Mouse (Mus musculus): ENCODE data around the gene Kri1. TPM values are rescaled to one million over a fixed set of nuclear protein-coding genes. Genes with fewer than 3 reads are reported as not detected.
"Not testable (repeated sequence)": the region's sequence is repeated elsewhere in the genome, so short reads cannot be mapped to it uniquely, and the experiment has no call there.

The Kri1 gene
- polyA plus RNA-seq, 1 experiment from 2014 or later: 16.3 TPM

- DNase-seq (ENCODE audit: low spot score, missing footprints) (no peak), ATAC-seq (ENCODE audit: low FRiP score) (no peak)
- WGBS: 92% methylated on average over 8 of the region's 8 CpGs
- Histone ChIP-seq H3K4me2 (no peak overlapping the region), H3K4me1 (ENCODE audit: control insufficient read depth, insufficient read depth, low read length) (no peaks in the 10 kb centered on the region), H3K27ac (ENCODE audit: low read depth, low read length) (no peak overlapping the region), H3K36me3 (ENCODE audit: control insufficient read depth, insufficient read depth, low read length) (peaks cover 41% of the 10 kb centered on the region), H3K4me3 (ENCODE audit: low read depth, low read length) (no peak overlapping the region), H3K9ac (ENCODE audit: low read length) (no peak overlapping the region), H3K9me3 (ENCODE audit: control insufficient read depth, low read length) (no peaks in the 10 kb centered on the region), H3K27me3 (ENCODE audit: control insufficient read depth, insufficient read depth, low read length) (no peaks in the 10 kb centered on the region)
Measured at GRCm38 (mm10) chr9:21273094-21273493, 14.7 kb downstream of the Kri1 start.

GRCm38 (mm10) chr9:21272391-21272790 lies 15.4 kb downstream of the Kri1 start:
- ATAC-seq (ENCODE audit: low FRiP score): no peak
- H3K36me3 ChIP-seq (ENCODE audit: control insufficient read depth, insufficient read depth, low read length): peaks cover 40% of the 10 kb centered on the region
- 91% methylated on average over 9 of the region's 9 CpGs for WGBS

GRCm38 (mm10) chr9:21269590-21269989 lies 18.2 kb downstream of the Kri1 start:
- H3K9me3 ChIP-seq (ENCODE audit: control insufficient read depth, low read length): not testable (repeated sequence)

More at GRCm38 (mm10) chr9:21272391-21272790, 15.4 kb downstream of the Kri1 start:
- Histone ChIP-seq H3K27me3 (ENCODE audit: control insufficient read depth, insufficient read depth, low read length) (no peaks in the 10 kb centered on the region), H3K4me3 (ENCODE audit: low read depth, low read length) (no peak overlapping the region), H3K27ac (ENCODE audit: low read depth, low read length) (no peak overlapping the region), H3K9ac (ENCODE audit: low read length) (no peak overlapping the region), H3K4me1 (ENCODE audit: control insufficient read depth, insufficient read depth, low read length) (no peaks in the 10 kb centered on the region), H3K9me3 (ENCODE audit: control insufficient read depth, low read length) (no peaks in the 10 kb centered on the region), H3K4me2 (no peak overlapping the region)
- DNase-seq (ENCODE audit: low spot score, missing footprints): no peak

GRCm38 (mm10) chr9:21268305-21268704 lies 19.5 kb downstream of the Kri1 start:
- no peaks in the 10 kb centered on the region for H3K9me3 ChIP-seq (ENCODE audit: control insufficient read depth, low read length)
- ATAC-seq (ENCODE audit: low FRiP score): no peak
- H3K27ac ChIP-seq (ENCODE audit: low read depth, low read length): no peak overlapping the region
- H3K27me3 ChIP-seq (ENCODE audit: control insufficient read depth, insufficient read depth, low read length): no peaks in the 10 kb centered on the region
- peaks cover 16% of the 10 kb centered on the region for H3K4me1 ChIP-seq (ENCODE audit: control insufficient read depth, insufficient read depth, low read length)
- H3K9ac ChIP-seq (ENCODE audit: low read length): no peak overlapping the region
- 95% methylated on average over 16 of the region's 16 CpGs for WGBS
- no peak overlapping the region for H3K4me2 ChIP-seq
- peaks cover 26% of the 10 kb centered on the region for H3K36me3 ChIP-seq (ENCODE audit: control insufficient read depth, insufficient read depth, low read length)
- no peak for DNase-seq (ENCODE audit: low spot score, missing footprints)
- H3K4me3 ChIP-seq (ENCODE audit: low read depth, low read length): no peak overlapping the region

More at GRCm38 (mm10) chr9:21269590-21269989, 18.2 kb downstream of the Kri1 start:
- 85% methylated on average over 5 of the region's 5 CpGs for WGBS
- peaks cover 12% of the 10 kb centered on the region for H3K4me1 ChIP-seq (ENCODE audit: control insufficient read depth, insufficient read depth, low read length)
- not testable (repeated sequence) for H3K4me2 ChIP-seq; H3K27ac ChIP-seq (ENCODE audit: low read depth, low read length); H3K9ac ChIP-seq (ENCODE audit: low read length); ATAC-seq (ENCODE audit: low FRiP score); DNase-seq (ENCODE audit: low spot score, missing footprints); H3K4me3 ChIP-seq (ENCODE audit: low read depth, low read length); H3K27me3 ChIP-seq (ENCODE audit: control insufficient read depth, insufficient read depth, low read length)
- peaks cover 35% of the 10 kb centered on the region for H3K36me3 ChIP-seq (ENCODE audit: control insufficient read depth, insufficient read depth, low read length)

- no peak overlapping the region for H3K27ac ChIP-seq (ENCODE audit: low read depth, low read length)
- no peak overlapping the region for H3K4me3 ChIP-seq (ENCODE audit: low read depth, low read length)
- H3K4me2 ChIP-seq: no peak overlapping the region
- no peak overlapping the region for H3K9ac ChIP-seq (ENCODE audit: low read length)
- H3K9me3 ChIP-seq (ENCODE audit: control insufficient read depth, low read length): no peaks in the 10 kb centered on the region
- H3K4me1 ChIP-seq (ENCODE audit: control insufficient read depth, insufficient read depth, low read length): peaks cover 16% of the 10 kb centered on the region
- no peak for ATAC-seq (ENCODE audit: low FRiP score)
- WGBS: 94% methylated on average over 5 of the region's 5 CpGs
- H3K36me3 ChIP-seq (ENCODE audit: control insufficient read depth, insufficient read depth, low read length): peaks cover 15% of the 10 kb centered on the region
- H3K27me3 ChIP-seq (ENCODE audit: control insufficient read depth, insufficient read depth, low read length): no peaks in the 10 kb centered on the region
- no peak for DNase-seq (ENCODE audit: low spot score, missing footprints)
Measured at GRCm38 (mm10) chr9:21266889-21267288, 20.9 kb downstream of the Kri1 start.

GRCm38 (mm10) chr9:21265611-21266010 lies 22.2 kb downstream of the Kri1 start:
- Histone ChIP-seq H3K4me3 (ENCODE audit: low read depth, low read length) (peak overlapping the region; percentile 71), H3K27ac (ENCODE audit: low read depth, low read length) (peak overlapping the region; percentile 50; the same call in 1 of the 2 replicates), H3K4me1 (ENCODE audit: control insufficient read depth, insufficient read depth, low read length) (peaks cover 16% of the 10 kb centered on the region), H3K9me3 (ENCODE audit: control insufficient read depth, low read length) (no peaks in the 10 kb centered on the region), H3K4me2 (peak overlapping the region; percentile 87), H3K27me3 (ENCODE audit: control insufficient read depth, insufficient read depth, low read length) (no peaks in the 10 kb centered on the region), H3K9ac (ENCODE audit: low read length) (peak overlapping the region; percentile 95), H3K36me3 (ENCODE audit: control insufficient read depth, insufficient read depth, low read length) (peaks cover 3% of the 10 kb centered on the region)
- WGBS: 5% methylated on average over 11 of the region's 11 CpGs
- DNase-seq (ENCODE audit: low spot score, missing footprints) (no peak), ATAC-seq (ENCODE audit: low FRiP score) (no peak; the same call in 1 of the 2 replicates)

- no peaks in the 10 kb centered on the region for H3K9me3 ChIP-seq (ENCODE audit: control insufficient read depth, low read length)
Measured at GRCm38 (mm10) chr9:21265000-21265561, 22.7 kb downstream of the Kri1 start, which contains the start of gene Atg4d. Atg4d (plus strand) TSS chr9:21265293.

GRCm38 (mm10) chr9:21264272-21264999 lies 23.3 kb downstream of the Kri1 start:
- WGBS: 19% methylated on average over 17 of the region's 17 CpGs

More at GRCm38 (mm10) chr9:21265000-21265561, 22.7 kb downstream of the Kri1 start, which contains the start of gene Atg4d:
- Histone ChIP-seq H3K4me2 (peak within 1 kb of the TSS; percentile 87), H3K9ac (ENCODE audit: low read length) (peak within 1 kb of the TSS; percentile 95), H3K4me3 (ENCODE audit: low read depth, low read length) (peak within 1 kb of the TSS; percentile 71), H3K4me1 (ENCODE audit: control insufficient read depth, insufficient read depth, low read length) (peaks cover 16% of the 10 kb centered on the region), H3K36me3 (ENCODE audit: control insufficient read depth, insufficient read depth, low read length) (peaks cover 3% of the 10 kb centered on the region), H3K27ac (ENCODE audit: low read depth, low read length) (peak within 1 kb of the TSS; percentile 54), H3K27me3 (ENCODE audit: control insufficient read depth, insufficient read depth, low read length) (no peaks in the 10 kb centered on the region)
- WGBS: under 1% methylated on average over 49 of the region's 49 CpGs
- DNase-seq (ENCODE audit: low spot score, missing footprints) (peak; percentile 100), ATAC-seq (ENCODE audit: low FRiP score) (peak; percentile 99)

GRCm38 (mm10) chr9:21261831-21262230 lies 25.9 kb downstream of the Kri1 start:
- peaks cover 16% of the 10 kb centered on the region for H3K4me1 ChIP-seq (ENCODE audit: control insufficient read depth, insufficient read depth, low read length)
- no peaks in the 10 kb centered on the region for H3K27me3 ChIP-seq (ENCODE audit: control insufficient read depth, insufficient read depth, low read length)
- H3K4me2 ChIP-seq: no peak overlapping the region
- no peak for ATAC-seq (ENCODE audit: low FRiP score)
- WGBS: 58% methylated on average over 2 of the region's 2 CpGs
- H3K36me3 ChIP-seq (ENCODE audit: control insufficient read depth, insufficient read depth, low read length): no peaks in the 10 kb centered on the region
- no peak overlapping the region for H3K4me3 ChIP-seq (ENCODE audit: low read depth, low read length)
- H3K27ac ChIP-seq (ENCODE audit: low read depth, low read length): no peak overlapping the region
- no peak for DNase-seq (ENCODE audit: low spot score, missing footprints)
- H3K9ac ChIP-seq (ENCODE audit: low read length): no peak overlapping the region
- H3K9me3 ChIP-seq (ENCODE audit: control insufficient read depth, low read length): no peaks in the 10 kb centered on the region

More at GRCm38 (mm10) chr9:21264272-21264999, 23.3 kb downstream of the Kri1 start:
- no peak for DNase-seq (ENCODE audit: low spot score, missing footprints)
- H3K4me1 ChIP-seq (ENCODE audit: control insufficient read depth, insufficient read depth, low read length): peaks cover 16% of the 10 kb centered on the region
- peak; percentile 33 for ATAC-seq (ENCODE audit: low FRiP score)
- H3K36me3 ChIP-seq (ENCODE audit: control insufficient read depth, insufficient read depth, low read length): peaks cover 3% of the 10 kb centered on the region
- H3K9me3 ChIP-seq (ENCODE audit: control insufficient read depth, low read length): no peaks in the 10 kb centered on the region
- H3K9ac ChIP-seq (ENCODE audit: low read length): peak overlapping the region; percentile 95
- no peaks in the 10 kb centered on the region for H3K27me3 ChIP-seq (ENCODE audit: control insufficient read depth, insufficient read depth, low read length)
- H3K27ac ChIP-seq (ENCODE audit: low read depth, low read length): peak overlapping the region; percentile 54
- H3K4me2 ChIP-seq: peak overlapping the region; percentile 87
- peak overlapping the region; percentile 71 for H3K4me3 ChIP-seq (ENCODE audit: low read depth, low read length)
